Mouse (Mus musculus) C2C12 (cell line): ENCODE measurements at regions not wholly inside any gene's neighbourhood (a gene's known extent, or its start where the extent isn't known, plus 50 kb on each side); places are given as distances from the start of the nearest gene placed in this dataset.

ENCODE experiments used
- H3K27me3 ChIP-seq: one replicate; pipeline ENCODE4 v1.6.1; 2011; ENCODE audit not compliant: control insufficient read depth, insufficient read depth, insufficient read length
- H3K36me3 ChIP-seq: one replicate; pipeline ENCODE4 v1.6.1; 2011; ENCODE audit not compliant: control insufficient read depth, insufficient read depth
- H3K4me3 ChIP-seq: one replicate; pipeline ENCODE4 v1.5.1; 2011; ENCODE audit warnings: mild to moderate bottlenecking, control low read depth; ENCODE audit not compliant: poor library complexity, insufficient read depth, severe bottlenecking
- H3K79me2 ChIP-seq: one replicate; pipeline ENCODE4 v1.6.1; 2011; ENCODE audit not compliant: control insufficient read depth, insufficient read depth
- H3K79me3 ChIP-seq: one replicate; pipeline ENCODE4 v1.6.1; 2011; ENCODE audit warnings: low read depth, control low read depth
- H3ac ChIP-seq: one replicate; pipeline ENCODE3; 2011; ENCODE audit warnings: low read depth; ENCODE audit not compliant: control insufficient read depth, insufficient read length
- CEBPB ChIP-seq: IDR thresholded peaks from one replicate; pipeline ENCODE4 v1.6.1; 2011; ENCODE audit warnings: low read depth, mild to moderate bottlenecking, control low read depth, moderate library complexity
- CTCF ChIP-seq: IDR thresholded peaks from one replicate; pipeline ENCODE4 v1.5.1; 2011; ENCODE audit not compliant: control insufficient read depth, insufficient read depth, insufficient read length
- FOSL1 ChIP-seq: IDR thresholded peaks from one replicate; pipeline ENCODE4 v1.8.0; 2011; ENCODE audit warnings: mild to moderate bottlenecking, low read length; ENCODE audit not compliant: poor library complexity, insufficient read depth, severe bottlenecking
- MAX ChIP-seq: IDR thresholded peaks from one replicate; pipeline ENCODE4 v1.6.1; 2011; ENCODE audit warnings: mild to moderate bottlenecking, control low read depth
- MYOD1 ChIP-seq: IDR thresholded peaks from one replicate; pipeline ENCODE4 v1.6.1; 2011; ENCODE audit warnings: low read depth; ENCODE audit not compliant: control insufficient read depth, insufficient read length
- MYOG ChIP-seq: IDR thresholded peaks from one replicate; pipeline ENCODE4 v1.6.1; 2011; ENCODE audit not compliant: control insufficient read depth, insufficient read length; ENCODE audit errors: extremely low read depth
- USF1 ChIP-seq: IDR thresholded peaks from one replicate; pipeline ENCODE4 v1.6.1; 2011; ENCODE audit warnings: low read depth, mild to moderate bottlenecking, control low read depth, moderate library complexity

DNA sequence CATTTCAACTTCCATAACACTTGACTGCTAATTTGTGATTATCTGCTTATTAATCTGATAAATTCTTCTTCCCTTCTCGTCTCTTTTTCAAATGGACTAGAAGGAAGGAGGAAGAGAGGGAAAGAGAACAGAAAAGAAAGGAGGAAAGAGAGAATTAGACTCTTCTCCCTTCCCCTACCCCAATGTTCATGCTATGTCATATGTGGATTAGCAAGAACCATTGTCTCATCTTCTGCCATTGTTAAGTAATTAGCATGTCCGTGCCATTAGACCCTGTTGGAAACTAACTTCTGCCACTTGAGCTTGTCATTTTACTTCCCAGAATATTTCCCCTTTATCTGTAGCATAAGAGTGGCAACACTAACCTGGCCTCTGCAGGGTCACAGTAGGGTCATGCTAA is 78.8 kb upstream of the Serbp1 start:
- Histone ChIP-seq H3K36me3 (no peaks in the 10 kb centered on the region), H3ac (no peak overlapping the region), H3K27me3 (no peaks in the 10 kb centered on the region), H3K79me3 (no peaks in the 10 kb centered on the region), H3K4me3 (no peak overlapping the region), H3K79me2 (no peaks in the 10 kb centered on the region)
- TF ChIP-seq MYOD1 (no peak), FOSL1 (no peak), MYOG (no peak), CEBPB (no peak), USF1 (no peak), MAX (no peak), CTCF (no peak)

DNA sequence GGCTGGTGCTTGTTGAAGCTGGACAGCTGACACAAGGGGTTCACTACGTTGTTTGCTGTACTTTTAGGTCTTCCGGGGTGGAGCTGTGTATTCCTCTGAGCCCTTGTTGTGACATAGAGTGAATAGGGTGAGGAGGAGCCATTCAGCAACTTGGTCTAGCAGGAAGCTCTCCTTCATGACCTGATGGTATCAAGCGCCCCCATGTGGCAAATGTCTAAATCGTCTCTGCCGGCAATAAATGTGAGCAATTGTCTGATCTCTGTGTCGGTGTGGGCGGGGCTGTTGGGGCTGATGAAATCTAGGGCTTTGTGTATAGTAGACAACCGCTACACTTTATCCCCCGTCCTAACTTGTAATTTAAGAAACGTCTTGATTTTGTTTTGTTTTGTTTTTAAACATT is 79.2 kb upstream of the Serbp1 start:
- Histone ChIP-seq H3K27me3 (no peaks in the 10 kb centered on the region), H3K36me3 (no peaks in the 10 kb centered on the region), H3K79me3 (no peaks in the 10 kb centered on the region), H3K4me3 (no peak overlapping the region), H3ac (no peak overlapping the region), H3K79me2 (no peaks in the 10 kb centered on the region)
- TF ChIP-seq CTCF (peak; percentile 43), CEBPB (no peak)

DNA sequence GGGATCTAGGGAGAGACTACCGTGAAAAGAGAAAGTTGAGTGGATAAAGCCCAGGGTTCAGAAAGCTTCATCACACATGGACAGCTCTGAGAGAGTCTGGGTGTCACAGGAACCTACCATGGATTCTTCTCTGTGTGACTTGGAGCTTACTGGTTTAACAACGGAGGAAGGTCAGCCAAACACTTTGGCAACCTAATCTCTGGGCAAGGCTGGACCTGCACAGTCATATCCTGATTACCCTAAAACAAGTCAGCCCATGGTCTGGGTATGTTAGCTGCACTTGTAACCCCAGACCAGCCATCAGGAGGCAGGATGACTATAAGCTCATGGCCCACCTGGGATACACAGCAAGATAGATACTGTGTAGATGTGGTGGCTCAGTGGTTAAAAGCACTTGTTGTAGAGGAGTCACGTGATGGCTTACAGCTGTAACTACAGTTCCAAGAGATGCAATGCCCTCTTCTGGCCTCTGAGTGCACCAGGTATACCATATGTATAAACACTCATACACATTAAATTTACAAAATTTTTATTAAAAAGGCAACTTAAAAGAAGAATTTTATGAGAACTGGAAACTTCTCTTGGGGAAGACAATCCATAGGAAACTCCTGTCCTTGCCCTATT is 85.0 kb upstream of the Serbp1 start:
- Histone ChIP-seq H3K4me3 (no peak overlapping the region), H3K36me3 (no peaks in the 10 kb centered on the region), H3ac (no peak overlapping the region), H3K27me3 (no peaks in the 10 kb centered on the region), H3K79me2 (no peaks in the 10 kb centered on the region), H3K79me3 (no peaks in the 10 kb centered on the region)
- TF ChIP-seq USF1 (peak; percentile 89), CEBPB (no peak), MYOD1 (no peak)

DNA sequence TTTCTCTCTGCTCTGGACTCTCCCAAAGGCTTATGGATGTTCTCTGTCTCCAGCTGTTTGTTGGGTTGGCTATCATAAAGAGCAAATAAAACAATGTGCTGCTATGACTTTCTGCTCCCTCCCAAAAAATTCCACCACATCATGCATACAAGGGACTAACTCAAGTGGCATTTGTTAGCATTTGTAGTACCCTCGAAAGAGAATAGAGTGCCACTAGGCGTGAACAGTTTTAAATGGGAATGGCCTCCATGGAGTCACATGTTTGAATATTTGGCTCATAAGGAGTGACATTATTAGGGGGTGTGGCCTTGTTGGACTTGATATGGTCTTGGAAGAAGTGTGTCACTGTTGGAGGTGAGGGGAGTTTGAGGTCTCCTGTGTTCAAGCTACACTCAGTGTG is 86.5 kb upstream of the Serbp1 start:
- no peak overlapping the region for H3ac ChIP-seq
- H3K36me3 ChIP-seq = no peaks in the 10 kb centered on the region
- no peaks in the 10 kb centered on the region for H3K79me2 ChIP-seq
- no peaks in the 10 kb centered on the region for H3K27me3 ChIP-seq
- no peaks in the 10 kb centered on the region for H3K79me3 ChIP-seq
- TF ChIP-seq CTCF = no peak
- TF ChIP-seq CEBPB = no peak
- TF ChIP-seq MAX = no peak
- no peak for TF ChIP-seq FOSL1
- TF ChIP-seq USF1 = no peak
- TF ChIP-seq MYOD1 = no peak
- no peak for TF ChIP-seq MYOG
- H3K4me3 ChIP-seq = no peak overlapping the region

DNA sequence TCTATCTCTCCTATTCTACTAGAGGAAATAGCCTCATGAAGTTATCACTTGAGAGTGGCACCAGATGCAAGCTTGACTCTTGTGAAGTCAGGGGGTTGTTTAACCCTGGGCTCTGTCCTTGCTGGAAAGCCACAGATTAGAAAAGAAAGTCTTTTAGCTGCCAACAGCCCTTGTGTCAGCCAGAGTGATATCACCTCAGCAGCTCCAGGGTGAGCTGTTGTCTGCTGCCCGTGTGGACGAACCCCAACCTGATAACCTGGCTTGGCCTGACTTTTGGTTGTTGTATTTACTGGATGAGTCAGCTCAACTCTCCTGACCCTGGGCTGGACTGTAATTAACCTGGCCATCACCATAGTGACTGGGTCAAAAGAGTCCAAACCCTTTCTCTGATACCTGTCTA is 88.6 kb upstream of the Serbp1 start:
- Histone ChIP-seq H3K79me2 (no peaks in the 10 kb centered on the region), H3K4me3 (no peak overlapping the region), H3ac (no peak overlapping the region), H3K79me3 (no peaks in the 10 kb centered on the region), H3K27me3 (no peaks in the 10 kb centered on the region), H3K36me3 (no peaks in the 10 kb centered on the region)
- TF ChIP-seq MAX (no peak), CEBPB (no peak), MYOD1 (no peak), USF1 (no peak), CTCF (no peak), MYOG (no peak), FOSL1 (no peak)

DNA sequence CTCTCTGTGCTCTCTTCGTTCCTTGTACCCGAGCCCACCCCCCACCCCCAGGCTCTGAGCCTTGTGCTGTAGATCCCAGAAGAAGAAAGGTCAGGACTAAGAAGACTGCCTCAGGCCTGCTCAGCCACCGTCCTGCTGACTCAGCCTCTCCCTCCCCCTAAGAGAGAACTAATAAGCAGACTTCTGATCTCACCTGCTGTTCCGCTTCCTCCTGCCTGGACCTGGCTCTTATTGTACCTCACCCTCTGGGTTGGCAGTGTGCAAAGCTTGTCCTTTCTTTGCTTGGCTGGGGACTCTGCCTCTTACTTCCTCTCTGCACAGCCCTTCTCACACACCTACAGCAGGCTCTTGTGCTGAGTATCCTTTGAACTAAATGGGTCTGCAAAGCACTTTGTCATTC is 91.3 kb upstream of the Serbp1 start:
- Histone ChIP-seq H3K4me3 (no peak overlapping the region), H3K27me3 (no peaks in the 10 kb centered on the region), H3K79me3 (no peaks in the 10 kb centered on the region), H3K79me2 (no peaks in the 10 kb centered on the region), H3K36me3 (no peaks in the 10 kb centered on the region), H3ac (no peak overlapping the region)
- no peak for TF ChIP-seq CEBPB
- TF ChIP-seq CTCF = no peak
- no peak for TF ChIP-seq MYOG
- TF ChIP-seq MYOD1 = no peak
- no peak for TF ChIP-seq FOSL1
- no peak for TF ChIP-seq USF1
- no peak for TF ChIP-seq MAX
